Mouse (Mus musculus): ENCODE results near the gene Pik3c2g.

Gene Pik3c2g

DNA sequence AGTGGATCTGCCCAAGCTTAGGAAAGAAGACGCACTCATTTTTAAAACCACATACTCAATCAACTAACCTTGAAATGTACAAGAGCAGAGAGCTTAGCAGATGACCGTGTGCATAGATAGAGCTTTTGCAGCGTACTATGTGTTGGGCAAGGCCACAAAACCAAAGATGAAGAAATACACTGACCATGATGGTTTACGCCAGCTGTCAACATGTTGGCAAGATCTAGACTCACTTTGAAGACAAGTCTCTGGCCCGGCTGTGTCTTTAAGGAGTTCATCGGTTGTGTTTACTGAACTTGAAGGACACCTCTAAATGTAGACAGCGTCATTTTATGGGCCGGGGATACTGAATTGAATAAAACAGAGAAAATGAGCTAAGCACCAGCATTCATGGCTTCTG, 254.3 kb downstream of the Pik3c2g start:
- no peak for DNase-seq (ENCODE audit: low spot score)

DNA sequence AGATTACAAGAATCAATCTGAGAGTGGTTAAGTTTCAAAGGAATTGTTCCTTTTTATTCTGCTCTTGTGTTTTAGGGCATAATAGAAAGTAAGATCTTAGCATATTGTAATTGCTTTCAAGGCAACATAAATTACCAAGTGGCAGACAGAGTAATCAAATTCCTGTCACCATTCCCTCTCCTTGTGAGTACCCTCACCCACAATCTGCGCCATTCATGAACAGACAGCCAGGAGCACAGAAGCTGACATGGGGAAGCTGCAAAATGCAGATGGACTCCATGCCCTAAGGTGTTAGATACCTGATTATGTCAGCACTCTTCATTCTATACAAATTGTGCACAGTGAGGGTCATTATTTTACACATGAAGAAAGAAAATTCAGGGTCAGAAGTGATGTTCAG, 255.6 kb downstream of the Pik3c2g start:
- DNase-seq (ENCODE audit: low spot score): no peak

DNA sequence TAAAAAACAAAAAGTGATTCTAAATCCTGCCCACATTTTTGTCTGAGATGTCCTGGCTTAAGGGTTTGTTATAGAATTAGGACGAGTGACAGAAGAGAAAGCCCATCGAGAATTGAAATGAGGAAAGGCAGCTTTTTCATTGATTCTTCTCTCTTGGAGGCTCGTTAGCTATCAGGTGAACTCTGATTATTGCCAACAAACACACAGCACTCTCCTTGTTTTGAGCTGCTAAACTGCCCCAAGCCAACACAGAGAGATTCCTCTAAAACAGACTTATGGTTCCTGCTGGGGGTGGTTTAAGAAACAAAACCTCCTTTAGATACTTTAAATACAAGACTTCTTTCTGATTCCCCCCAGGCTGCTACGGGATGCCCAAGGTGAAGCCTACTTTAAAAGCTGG, 256.5 kb downstream of the Pik3c2g start:
- no peak for DNase-seq (ENCODE audit: low spot score)

DNA sequence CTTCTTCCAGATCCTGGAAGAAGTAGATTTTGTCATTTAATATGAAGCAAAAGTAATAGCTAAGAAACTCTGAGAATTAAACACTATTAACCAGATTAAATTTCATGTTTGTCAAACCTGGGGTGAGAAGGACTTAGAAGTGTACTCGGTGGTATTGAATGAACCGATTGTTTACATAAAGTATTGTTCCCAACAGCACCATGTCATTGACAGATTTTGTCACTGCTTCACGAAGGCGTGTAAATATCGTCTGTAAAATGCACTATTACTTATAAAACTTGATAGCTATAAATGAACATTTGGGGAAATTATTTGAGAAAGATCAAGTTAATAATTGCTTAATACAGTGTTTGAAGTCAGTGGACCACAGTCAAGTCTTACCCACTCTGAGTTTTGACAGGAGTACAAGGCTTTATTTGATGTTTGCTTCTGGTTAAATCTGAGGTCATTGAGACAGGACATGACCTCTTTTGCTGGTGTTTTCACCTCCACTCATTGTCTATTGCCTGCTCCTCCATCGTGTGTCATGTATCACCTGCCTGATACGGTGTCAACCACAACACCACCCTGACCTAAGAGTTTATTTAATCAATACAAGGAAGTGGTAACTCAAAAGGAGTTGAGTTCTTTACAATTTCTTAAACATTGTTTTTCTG, 260.0 kb downstream of the Pik3c2g start:
- no peak for DNase-seq (ENCODE audit: low spot score)

DNA sequence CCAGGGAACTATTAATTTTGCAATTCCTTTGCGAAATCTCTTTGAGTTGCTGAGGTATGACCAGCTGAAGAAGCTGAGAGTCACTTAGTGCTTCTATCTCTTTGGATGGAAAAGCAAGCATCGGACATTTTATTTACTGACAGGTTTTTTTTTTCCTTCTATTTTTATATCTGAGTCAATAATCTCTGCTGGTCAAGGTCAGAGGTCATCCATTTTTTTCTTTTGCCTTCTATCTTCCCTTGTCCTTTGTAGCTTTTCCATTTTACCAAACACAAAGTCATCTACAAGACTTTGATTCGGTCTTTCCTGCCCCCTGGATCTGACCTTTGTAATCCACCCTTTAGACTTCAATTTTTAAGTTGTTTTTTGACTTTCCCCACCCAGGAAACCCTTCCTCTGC, 262.9 kb downstream of the Pik3c2g start:
- no peak for DNase-seq (ENCODE audit: low spot score)

DNA sequence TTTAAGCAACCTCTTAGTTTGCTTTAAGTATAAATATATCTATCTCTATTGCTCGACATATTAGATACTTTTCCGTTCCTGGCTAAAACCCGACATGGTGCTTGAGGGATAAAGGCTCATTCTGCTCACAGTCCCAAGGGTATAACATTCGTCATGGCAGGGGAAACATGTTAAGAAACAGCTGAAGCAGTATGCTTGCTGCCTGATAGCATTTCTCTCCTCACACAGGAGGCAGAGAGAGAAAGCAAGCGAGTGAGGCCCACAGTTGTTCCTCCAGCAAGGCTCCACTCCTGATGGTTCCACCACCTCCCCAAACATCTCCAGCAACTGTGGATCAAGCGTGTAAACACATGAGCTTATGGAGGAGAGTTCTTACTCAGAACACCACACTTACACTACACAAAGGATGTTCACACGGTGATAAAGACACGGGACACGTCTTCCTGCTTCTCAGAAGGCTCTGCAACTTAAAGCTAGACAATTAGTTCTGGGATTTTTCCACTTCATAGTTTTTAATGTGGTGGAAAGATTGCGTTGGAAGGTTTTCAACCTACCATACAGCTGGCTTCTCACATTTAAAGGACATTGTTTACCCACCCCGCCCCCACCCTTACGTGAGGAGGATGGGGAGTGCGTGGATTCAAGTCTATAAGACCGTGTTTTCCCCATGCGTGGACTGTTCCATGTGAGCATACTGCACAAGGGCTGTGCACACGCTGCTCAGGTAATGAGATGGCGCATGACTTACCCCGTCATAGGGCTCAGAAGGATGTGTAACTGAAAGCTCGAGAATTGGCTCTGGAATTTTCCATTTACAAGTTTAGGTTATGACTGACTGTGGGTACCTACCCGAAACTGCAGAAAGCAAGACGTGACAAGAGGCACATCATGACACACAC, 264.9 kb downstream of the Pik3c2g start:
- no peak for DNase-seq (ENCODE audit: low spot score)

DNA sequence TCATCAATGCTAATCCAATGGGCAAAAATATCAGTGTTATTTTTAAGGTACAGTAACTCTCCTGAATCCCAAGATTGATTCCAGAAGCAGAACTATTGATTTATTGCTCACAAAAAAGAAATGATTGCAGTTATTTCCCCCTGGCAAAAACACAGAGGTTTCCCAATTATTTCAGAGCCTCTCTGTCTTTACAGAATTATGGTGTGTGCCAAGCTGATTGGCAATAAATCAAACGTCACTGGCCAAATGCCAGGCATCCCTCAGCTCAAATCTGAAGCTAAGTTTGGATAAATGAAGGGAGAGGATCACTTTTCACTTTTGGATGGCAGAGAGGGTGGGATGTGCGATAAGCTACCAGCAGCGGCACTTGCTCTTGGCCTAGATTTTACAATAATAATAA, 265.8 kb downstream of the Pik3c2g start:
- no peak for DNase-seq (ENCODE audit: low spot score)

DNA sequence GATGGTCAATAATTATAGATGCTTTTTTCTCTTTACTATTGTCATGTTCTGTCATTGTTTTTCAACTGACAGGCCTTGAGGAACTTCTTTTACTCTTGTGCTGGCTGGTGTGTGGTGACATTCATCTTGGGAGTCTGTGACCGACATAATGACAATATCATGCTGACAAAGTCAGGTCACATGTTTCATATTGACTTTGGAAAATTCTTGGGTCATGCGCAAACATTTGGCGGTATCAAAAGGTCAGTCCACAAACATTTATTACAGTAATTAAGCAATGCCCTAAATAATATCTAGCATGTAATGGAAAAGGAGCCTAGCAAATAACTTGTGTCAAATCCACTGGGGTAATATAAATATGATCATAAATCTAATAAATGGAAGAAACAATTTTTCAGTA, 273.1 kb downstream of the Pik3c2g start:
- no peak for DNase-seq (ENCODE audit: low spot score)

DNA sequence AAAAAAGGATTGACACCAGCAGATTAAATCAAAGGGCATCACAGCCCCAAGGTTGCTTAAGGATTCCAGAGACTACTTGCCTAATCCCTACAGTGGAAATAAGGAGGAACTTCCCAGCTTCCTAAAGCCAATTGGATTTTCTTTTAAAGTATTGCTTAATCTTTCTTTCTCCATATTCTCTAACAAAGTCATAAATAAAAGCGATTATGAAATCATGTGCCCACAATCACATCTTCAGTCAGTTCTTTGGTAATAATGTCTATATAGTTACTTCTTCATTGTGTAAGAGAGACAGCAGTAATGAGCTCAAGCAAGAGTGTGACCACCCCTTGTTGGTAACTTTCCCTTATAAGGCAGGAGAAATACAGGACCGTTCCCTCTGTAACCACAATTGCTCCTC, 274.5 kb downstream of the Pik3c2g start:
- no peak for DNase-seq (ENCODE audit: low spot score)

DNA sequence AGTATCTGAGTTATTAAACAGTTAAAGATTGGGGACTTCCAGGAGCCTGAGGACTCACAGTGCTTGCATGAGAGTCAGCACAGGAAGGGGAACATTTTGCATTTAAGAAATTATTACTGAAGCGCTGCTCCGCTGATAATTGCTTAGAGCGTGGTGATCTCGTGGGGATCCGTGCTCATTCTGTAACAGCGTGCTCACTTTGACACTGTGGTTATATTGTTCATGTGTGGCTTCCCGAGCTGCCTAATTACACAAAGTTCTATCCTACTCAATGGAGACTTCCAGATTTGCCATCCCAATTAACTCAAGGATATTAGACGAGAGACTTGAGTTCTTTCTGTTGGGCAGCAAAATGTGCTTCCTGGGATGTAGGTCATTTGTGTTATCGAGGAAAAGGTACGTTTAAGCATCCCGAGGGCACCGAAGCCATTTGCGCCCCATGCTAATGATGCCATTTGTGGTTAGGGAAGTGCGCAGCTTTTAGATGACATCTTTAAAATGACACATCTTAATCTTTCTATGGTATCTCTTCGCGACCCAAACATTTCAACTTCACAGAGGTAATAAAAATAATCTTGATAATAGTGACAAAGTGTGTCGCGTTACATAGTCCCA, 278.1 kb downstream of the Pik3c2g start:
- no peak for DNase-seq (ENCODE audit: low spot score)

DNA sequence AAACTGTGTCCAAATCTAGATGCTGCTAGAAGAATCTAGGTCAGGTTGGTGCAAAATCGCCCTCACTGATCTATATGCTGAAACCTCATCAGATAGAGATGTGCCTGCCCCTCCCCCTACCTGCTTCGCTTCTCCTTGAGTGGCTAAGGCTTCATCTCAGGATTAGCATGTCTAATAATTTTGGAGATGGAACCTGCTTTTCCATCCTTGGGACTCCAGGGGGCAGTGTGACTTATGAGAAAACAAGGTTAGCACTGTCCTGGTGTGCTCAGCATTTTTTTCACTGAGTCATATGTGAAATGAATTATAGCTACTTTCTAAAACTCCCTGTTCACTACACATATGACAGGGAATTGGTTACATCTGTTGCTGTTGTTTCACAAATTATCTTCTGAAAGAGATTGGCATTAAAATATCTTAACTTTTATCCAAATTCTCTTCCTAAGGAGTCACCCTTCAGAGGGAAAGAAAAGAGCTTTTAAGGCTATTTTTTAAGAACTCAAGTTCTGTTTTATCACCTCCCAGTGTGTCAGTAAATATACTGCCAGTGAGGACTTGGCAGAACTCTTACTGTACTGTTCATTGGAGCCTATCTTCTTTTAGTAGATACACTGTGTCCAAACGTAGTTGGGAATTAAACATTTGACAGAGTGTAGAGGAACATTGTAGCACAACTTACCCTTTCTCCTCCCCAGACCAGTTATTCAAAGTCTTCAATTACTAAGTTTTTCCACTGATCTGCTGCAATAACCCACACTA, 287.6 kb downstream of the Pik3c2g start:
- DNase-seq (ENCODE audit: low spot score): no peak

DNA sequence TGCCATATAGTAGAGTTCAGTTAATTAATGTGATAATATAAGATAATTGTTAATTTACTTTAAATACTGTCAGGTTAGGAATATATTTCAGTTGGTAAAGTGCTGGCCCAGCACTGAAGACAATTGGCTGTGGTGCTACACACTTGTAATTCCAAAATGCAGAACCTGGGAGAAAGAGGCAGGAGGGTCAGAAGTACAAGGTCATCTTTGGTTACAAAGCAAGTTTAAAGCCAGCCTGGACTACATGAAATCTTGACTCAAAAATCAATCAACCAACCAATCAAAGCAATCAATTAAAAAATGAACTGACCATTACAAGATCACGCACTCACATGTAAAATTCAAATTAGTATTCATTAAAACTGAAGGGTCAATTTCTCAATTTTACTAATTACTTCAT, 289.7 kb downstream of the Pik3c2g start:
- DNase-seq (ENCODE audit: low spot score): no peak

DNA sequence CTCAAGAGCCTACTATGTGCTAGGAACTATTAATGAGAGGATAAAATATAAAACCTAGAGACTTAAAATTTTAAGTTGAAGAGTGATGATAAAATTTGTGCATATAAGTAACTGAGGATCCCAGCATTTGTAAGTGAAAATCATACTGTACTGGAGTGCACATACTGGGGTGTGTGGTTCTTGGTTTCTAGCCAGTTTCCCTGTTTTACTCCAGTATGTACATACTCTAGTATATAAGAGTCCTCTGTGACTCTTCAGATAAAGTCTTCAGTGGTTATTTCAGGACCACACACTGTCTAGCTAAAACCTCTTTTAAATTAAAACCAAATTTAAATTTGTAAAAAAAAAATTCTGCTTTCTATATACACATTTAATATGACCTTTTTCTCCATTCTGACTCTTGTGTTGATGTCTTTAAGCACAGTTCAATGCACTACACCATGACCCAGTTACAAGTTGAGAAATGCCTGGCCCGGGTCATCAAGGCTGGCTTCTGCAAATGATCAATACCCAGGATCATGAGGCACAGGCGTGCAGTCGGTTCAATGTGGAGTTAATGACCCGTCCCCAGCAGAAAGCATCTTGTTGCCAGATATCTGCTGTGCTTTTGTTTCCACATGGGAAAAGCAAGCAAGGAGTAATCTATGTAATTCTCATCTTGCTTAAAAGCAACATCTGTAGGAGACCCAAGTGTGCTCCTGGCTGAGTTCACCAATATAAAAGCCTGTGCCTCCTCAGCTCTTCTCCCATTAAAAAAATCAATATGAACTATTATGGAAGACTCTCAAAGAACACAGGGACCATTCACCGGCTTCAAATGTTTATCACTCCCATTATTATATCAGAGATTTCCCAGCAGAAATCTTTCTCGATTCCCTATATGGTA, 290.7 kb downstream of the Pik3c2g start:
- no peak for DNase-seq (ENCODE audit: low spot score)

DNA sequence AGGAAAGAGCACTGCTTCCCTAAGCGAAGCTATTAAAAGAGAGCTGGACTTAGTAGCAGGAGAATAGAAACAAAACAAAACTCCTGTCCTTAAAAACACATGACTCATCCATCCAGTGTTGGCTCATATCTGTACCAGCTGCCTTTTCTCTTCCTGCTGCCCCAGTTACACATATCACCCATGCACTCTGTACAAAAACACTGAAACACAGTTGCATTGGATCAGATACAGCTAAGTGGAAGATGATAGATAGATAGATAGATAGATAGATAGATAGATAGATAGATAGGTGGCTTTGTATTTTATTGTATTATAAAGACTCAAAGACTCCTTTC, 291.3 kb downstream of the Pik3c2g start:
- no peak for DNase-seq (ENCODE audit: low spot score)

DNA sequence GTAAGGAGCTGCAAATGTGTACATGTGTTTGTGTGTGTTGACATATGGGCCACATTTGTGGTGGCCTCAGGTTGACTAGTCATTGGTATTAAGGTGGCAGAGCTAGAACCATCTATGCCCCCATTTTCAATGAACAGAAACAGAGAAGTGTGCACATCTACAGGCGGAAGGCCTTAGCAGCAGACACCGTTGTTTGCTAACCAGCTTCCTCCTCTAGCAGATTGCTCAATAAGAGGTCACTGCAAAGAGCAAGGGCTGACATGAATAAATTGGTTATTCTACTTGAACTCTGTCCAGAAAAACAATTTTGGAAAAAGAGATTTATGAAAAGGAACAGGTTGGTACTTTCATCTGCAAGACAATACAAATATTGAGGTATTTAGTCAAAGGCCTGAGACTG, 295.1 kb downstream of the Pik3c2g start:
- DNase-seq (ENCODE audit: low spot score): no peak

DNA sequence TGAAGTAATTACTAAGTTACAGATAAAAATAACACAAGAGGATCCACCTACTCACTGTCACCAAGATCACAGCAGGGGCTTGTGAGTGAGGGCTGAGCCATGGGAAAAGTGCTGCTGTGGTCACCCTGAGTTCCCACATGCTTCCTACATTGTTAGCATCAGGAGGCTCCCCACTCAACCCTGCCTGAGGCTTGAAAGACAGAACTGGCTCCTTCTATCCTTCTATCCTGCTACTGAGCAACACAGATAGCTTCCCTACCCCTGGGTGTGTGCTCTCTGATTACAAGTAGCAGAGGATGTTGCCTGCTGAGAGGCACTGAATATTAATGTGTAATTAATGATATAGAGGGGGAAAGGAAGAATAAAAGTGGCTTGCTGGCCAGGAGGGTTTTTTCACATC, 300.2 kb downstream of the Pik3c2g start:
- DNase-seq (ENCODE audit: low spot score): no peak

DNA sequence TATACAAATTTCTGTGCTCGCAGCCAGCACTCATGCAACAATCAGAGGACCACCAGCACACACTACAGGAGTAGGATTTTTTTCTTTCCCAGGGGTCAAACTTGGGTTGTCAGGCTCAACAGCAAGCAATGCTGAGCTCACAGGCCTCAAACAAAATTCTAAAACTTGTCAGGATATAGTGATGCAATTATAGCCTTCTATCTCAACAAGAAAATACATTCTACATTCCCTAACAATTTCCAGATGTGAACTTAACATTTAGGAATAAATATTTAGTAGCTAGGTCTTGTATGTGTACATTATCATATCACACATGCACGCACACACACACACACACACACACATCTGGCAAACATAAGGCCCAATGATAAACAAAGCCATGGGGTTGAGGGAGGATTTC, 308.6 kb downstream of the Pik3c2g start:
- no peak for DNase-seq (ENCODE audit: low spot score)

DNA sequence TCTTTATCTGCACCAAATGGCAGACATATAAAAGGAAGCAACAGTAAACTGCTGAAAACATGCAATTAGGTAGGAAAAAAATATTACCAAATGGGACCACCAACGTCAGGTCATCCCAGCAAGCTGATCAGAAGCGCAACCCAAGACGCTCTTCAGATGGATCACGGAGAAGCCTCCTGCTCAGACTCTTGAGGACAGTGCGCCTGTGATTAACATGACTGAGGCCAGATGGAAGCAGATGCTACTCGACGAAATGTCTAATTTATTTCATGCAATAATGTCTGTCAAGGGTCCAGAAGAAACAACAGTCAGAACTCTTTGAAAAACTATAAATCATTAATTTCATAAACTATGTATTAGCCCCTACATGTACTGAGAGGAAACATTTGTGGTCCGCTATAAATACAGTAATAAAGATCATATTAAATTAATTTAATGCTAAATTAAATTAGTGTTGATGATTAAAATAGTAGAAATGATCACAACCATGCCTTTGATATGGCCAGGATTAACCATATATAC, 312.7 kb downstream of the Pik3c2g start:
- DNase-seq (ENCODE audit: low spot score): no peak

DNA sequence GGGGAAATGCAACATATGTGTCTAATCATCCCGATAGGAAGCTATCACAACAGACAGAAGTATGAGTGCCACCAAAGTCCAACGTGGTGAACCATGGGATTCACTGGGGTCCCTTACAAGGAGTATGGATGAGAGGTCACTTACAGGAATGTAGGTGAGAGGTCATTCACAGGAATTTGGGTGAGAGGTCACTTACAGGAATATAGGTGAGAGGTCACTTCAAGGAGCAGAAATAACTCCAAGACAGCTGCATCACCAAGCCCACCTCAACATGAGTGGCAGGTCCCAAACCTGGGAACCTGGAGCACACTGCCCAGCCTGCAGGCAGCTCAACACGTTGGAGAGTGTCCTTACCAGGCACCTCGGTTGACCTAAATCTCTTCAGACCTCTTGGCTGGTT, 314.8 kb downstream of the Pik3c2g start:
- no peak for DNase-seq (ENCODE audit: low spot score)

DNA sequence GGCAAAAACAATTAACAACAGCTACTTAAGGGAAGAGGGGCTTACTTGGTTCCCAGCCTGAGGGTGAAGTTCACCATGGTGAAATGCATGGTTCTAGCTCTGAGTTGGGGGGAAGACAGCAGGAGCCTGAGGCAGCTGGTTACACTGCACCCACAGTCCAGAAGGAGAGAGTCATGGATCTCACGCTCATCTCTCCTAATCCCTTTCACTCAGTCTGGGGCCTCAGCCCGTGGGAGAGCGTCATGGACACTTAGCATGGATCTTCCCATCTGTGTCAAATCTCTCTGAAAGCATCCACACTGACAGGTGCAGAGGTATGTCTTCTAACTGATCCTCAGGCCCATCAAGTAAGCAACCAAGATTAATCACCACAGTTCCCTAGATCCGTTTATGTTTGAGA, 320.1 kb downstream of the Pik3c2g start:
- no peak for DNase-seq (ENCODE audit: low spot score)

DNA sequence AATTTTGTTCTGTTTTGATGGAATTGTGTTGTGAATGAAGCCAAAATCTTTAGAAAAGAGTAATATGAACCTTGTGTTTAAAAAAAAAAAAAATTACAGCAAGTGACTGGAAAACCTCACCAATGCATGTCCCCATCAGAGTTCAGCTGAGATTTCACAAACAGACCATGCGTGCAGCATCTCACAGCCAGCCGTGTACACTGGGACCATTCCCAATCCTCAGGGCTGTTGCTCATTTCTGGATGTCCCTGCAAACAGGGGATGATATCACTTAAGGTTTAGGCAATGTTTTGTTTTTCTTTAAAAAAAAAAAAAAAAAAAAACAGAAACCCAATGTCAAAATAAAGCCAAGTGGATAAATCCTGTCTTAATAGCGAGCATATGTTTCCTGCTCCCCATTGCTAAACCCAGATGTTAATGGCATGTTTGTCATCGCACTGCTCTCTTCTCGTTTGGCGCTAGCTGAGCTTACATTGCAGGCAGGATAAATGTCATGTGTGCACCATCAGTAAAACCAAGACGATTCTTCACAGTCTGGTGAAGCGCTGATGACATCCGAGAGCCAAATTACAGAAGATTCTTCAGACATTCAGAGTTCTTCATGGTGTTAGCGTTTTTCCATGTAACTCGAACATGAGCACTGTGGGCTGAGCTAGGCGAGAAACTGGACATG, 322.1 kb downstream of the Pik3c2g start:
- DNase-seq (ENCODE audit: low spot score): no peak
